Mouse (Mus musculus): ENCODE data around the gene Ank3. TPM values are rescaled to one million over a fixed set of nuclear protein-coding genes. Genes with fewer than 3 reads are reported as not detected.

Ank3 gene
- total RNA-seq, 2 experiments from 2014 or later: 0.05 TPM; not detected in 1

- ATAC-seq (replicated peaks; ENCODE audit: poor library complexity, severe bottlenecking): no peak
These were observed 1.3 kb downstream of the Ank3 start for GRCm38 (mm10) chr10:69399814-69400385.

GRCm38 (mm10) chr10:69405431-69405830 lies 6.9 kb downstream of the Ank3 start:
- ATAC-seq (replicated peaks; ENCODE audit: poor library complexity, severe bottlenecking): no peak

- ATAC-seq (replicated peaks; ENCODE audit: poor library complexity, severe bottlenecking): no peak
These were observed 16.3 kb downstream of the Ank3 start for GRCm38 (mm10) chr10:69414888-69415287.

GRCm38 (mm10) chr10:69418716-69419115 lies 20.1 kb downstream of the Ank3 start:
- no peak for ATAC-seq (replicated peaks; ENCODE audit: poor library complexity, severe bottlenecking)

GRCm38 (mm10) chr10:69420306-69420705 lies 21.7 kb downstream of the Ank3 start:
- no peak for ATAC-seq (replicated peaks; ENCODE audit: poor library complexity, severe bottlenecking)

- ATAC-seq (replicated peaks; ENCODE audit: poor library complexity, severe bottlenecking): no peak
These were observed 25.5 kb downstream of the Ank3 start for GRCm38 (mm10) chr10:69424051-69424450.

- no peak for ATAC-seq (replicated peaks; ENCODE audit: poor library complexity, severe bottlenecking)
These were observed 31.6 kb downstream of the Ank3 start for GRCm38 (mm10) chr10:69430138-69430537.

GRCm38 (mm10) chr10:69431101-69431500 lies 32.5 kb downstream of the Ank3 start:
- no peak for ATAC-seq (replicated peaks; ENCODE audit: poor library complexity, severe bottlenecking)

GRCm38 (mm10) chr10:69435213-69435612 lies 36.6 kb downstream of the Ank3 start:
- ATAC-seq (replicated peaks; ENCODE audit: poor library complexity, severe bottlenecking): no peak

GRCm38 (mm10) chr10:69439449-69439848 lies 40.9 kb downstream of the Ank3 start:
- ATAC-seq (replicated peaks; ENCODE audit: poor library complexity, severe bottlenecking): no peak

GRCm38 (mm10) chr10:69444546-69444945 lies 46.0 kb downstream of the Ank3 start:
- ATAC-seq (replicated peaks; ENCODE audit: poor library complexity, severe bottlenecking): no peak

GRCm38 (mm10) chr10:69445951-69446350 lies 47.4 kb downstream of the Ank3 start:
- ATAC-seq (replicated peaks; ENCODE audit: poor library complexity, severe bottlenecking): no peak

GRCm38 (mm10) chr10:69446566-69446965 lies 48.0 kb downstream of the Ank3 start:
- no peak for ATAC-seq (replicated peaks; ENCODE audit: poor library complexity, severe bottlenecking)

GRCm38 (mm10) chr10:69447308-69447707 lies 48.7 kb downstream of the Ank3 start:
- ATAC-seq (replicated peaks; ENCODE audit: poor library complexity, severe bottlenecking): no peak

- no peak for ATAC-seq (replicated peaks; ENCODE audit: poor library complexity, severe bottlenecking)
These were observed 49.6 kb downstream of the Ank3 start for GRCm38 (mm10) chr10:69448174-69448573.

- ATAC-seq (replicated peaks; ENCODE audit: poor library complexity, severe bottlenecking): no peak
These were observed 52.4 kb downstream of the Ank3 start for GRCm38 (mm10) chr10:69451006-69451405.

- ATAC-seq (replicated peaks; ENCODE audit: poor library complexity, severe bottlenecking): no peak; the same call in 1 of the 2 replicates
These were observed 53.8 kb downstream of the Ank3 start for GRCm38 (mm10) chr10:69452180-69452977.

GRCm38 (mm10) chr10:69453531-69453930 lies 55.0 kb downstream of the Ank3 start:
- ATAC-seq (replicated peaks; ENCODE audit: poor library complexity, severe bottlenecking): no peak

GRCm38 (mm10) chr10:69454480-69454879 lies 55.9 kb downstream of the Ank3 start:
- ATAC-seq (replicated peaks; ENCODE audit: poor library complexity, severe bottlenecking): no peak

- ATAC-seq (replicated peaks; ENCODE audit: poor library complexity, severe bottlenecking): no peak
These were observed 66.3 kb downstream of the Ank3 start for GRCm38 (mm10) chr10:69464826-69465225.

- ATAC-seq (replicated peaks; ENCODE audit: poor library complexity, severe bottlenecking): no peak
These were observed 67.1 kb downstream of the Ank3 start for GRCm38 (mm10) chr10:69465558-69466200.
